Mouse (Mus musculus): ENCODE measurements around the gene Glul. TPM values are rescaled to one million over a fixed set of nuclear protein-coding genes. Genes with fewer than 3 reads are reported as not detected.

The Glul gene
- polyA plus RNA-seq, 1 experiment = 474 TPM

DNA sequence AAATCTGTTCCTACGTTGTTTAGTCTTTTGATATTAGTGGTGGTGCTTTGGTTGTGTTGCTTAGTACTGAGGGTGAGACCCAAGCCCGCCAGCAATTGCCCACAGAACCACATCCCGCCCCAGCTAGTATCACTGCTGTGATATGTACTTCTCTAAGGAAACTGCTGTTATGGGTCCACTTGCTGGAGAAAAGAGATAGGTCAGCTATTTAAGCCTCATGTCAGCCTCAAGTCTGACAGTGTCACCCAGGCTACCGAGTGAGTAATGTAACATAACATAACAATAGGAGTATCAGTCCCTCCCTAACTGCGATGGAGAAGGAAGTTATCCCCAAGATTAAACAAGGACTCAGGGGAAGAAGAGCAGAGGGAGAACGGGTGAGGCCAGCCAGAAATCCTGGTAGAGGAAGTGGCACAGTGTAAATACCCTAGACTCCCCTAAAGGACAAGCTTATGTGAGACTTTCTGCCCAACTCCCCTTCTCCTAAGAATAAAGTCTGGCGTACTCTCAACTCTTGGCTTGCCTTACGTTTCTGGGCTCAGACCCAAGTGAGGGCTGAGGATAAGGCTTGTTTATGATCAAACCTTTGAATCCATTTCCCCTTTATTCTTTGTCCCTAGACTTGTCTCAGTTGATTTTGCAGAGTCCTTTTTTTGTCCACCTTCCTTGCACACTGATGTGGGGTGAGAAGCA, 5.4 kb upstream of the Glul start:
- no peak overlapping the region for H3K4me3 ChIP-seq (ENCODE audit: insufficient read depth, low read depth, low read length)
- H3K27ac ChIP-seq (ENCODE audit: insufficient read depth, low read depth, low read length) = no peak overlapping the region
- TF ChIP-seq POLR2A (IDR thresholded peaks at IDR 0.05; ENCODE audit: insufficient read depth, low read depth, low read length) (no peak), CTCF (IDR thresholded peaks at IDR 0.05; ENCODE audit: insufficient read depth, low read depth, low read length) (no peak)
- 67% methylated on average over 8 of the region's 8 CpGs for WGBS
- peaks cover 7% of the 10 kb centered on the region; the same call in 1 of the 2 replicates for H3K4me1 ChIP-seq (ENCODE audit: control insufficient read depth, insufficient read depth, low read length)

DNA sequence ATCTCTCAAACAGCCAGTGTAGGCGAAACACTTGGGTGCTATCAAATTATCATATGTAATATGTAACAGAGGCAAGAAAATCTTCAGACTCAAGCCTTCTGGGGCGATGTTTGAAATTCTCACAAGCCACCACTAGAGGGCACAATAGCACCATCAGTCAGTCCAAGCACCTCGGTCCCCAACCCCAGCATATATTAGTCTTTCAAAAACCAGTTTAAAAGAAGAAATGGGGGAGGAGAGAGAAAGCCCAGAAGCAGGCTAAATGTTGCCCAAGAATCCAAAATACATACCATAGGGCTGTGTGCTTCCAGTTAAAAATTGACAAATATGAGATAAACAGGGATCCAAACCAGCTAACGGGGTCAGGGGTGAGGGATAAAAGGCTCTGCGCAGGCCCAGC, 4.8 kb upstream of the Glul start:
- H3K4me3 ChIP-seq (ENCODE audit: insufficient read depth, low read depth, low read length) = no peak overlapping the region
- 37% methylated on average over 5 of the region's 5 CpGs for WGBS
- peaks cover 7% of the 10 kb centered on the region; the same call in 1 of the 2 replicates for H3K4me1 ChIP-seq (ENCODE audit: control insufficient read depth, insufficient read depth, low read length)
- no peak for TF ChIP-seq POLR2A (IDR thresholded peaks at IDR 0.05; ENCODE audit: insufficient read depth, low read depth, low read length)
- no peak for TF ChIP-seq CTCF (IDR thresholded peaks at IDR 0.05; ENCODE audit: insufficient read depth, low read depth, low read length)
- H3K27ac ChIP-seq (ENCODE audit: insufficient read depth, low read depth, low read length) = no peak overlapping the region

DNA sequence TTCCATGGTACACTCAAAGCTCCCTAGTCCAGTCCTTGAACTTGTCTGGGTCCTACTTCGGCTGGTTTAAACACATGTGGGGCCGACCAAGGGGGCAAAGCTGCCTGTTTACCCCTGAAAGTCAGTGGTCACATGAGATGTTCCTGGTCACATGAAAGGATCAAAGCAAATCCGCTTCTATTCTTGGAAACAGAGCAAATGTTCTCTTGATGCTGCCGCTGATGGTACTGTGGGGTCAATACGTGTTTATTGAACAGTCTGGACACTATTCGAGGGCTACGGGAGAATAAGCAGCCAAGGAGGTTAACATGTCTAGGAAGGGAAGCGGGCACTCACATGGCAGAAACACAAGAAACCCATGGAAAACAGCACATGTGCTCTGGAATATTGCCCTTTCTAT, 2.5 kb upstream of the Glul start:
- WGBS = 93% methylated on average over 8 of the region's 8 CpGs
- TF ChIP-seq CTCF (IDR thresholded peaks at IDR 0.05; ENCODE audit: insufficient read depth, low read depth, low read length) (no peak), POLR2A (IDR thresholded peaks at IDR 0.05; ENCODE audit: insufficient read depth, low read depth, low read length) (no peak)
- H3K27ac ChIP-seq (ENCODE audit: insufficient read depth, low read depth, low read length) = no peak overlapping the region
- H3K4me1 ChIP-seq (ENCODE audit: control insufficient read depth, insufficient read depth, low read length) = peaks cover 10% of the 10 kb centered on the region; the same call in 1 of the 2 replicates
- H3K4me3 ChIP-seq (ENCODE audit: insufficient read depth, low read depth, low read length) = no peak overlapping the region

DNA sequence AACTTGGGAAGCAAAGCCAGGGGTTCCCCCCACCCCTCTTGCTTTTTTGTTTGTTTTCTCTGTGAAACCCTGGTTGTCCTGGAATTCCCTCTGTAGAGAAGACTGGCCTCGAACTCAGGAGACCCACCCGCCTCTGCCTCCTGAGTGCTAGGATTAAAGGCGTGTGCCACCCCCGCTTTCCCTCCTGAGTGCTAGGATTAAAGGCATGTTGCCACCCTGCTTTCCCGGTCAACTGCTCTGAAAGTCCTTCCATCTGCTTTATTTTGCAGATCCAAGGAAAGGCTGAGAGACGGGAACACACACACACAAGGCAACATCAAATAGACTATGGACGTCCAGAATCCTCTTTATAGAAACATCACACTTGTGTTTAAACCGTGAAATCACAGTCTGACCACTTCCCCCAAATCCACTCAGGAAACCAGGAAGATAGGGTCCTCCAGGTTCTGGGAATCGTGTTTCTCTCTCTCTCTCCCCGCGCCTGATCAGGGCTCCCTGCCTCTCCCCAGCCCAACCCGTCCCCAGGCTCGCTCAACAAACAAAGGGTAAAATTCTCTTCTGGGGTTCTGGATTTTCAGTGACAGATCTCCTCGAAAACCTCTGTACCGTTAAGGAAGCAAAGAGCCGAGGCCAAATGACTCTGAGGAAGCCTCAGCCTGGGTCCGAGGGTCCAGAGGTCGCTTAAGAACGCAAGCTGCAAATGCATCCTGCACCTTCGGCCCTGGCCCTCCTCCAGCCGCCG, 584 bp upstream of the Glul start:
- TF ChIP-seq CTCF (IDR thresholded peaks at IDR 0.05; ENCODE audit: insufficient read depth, low read depth, low read length) = no peak
- 7% methylated on average over 22 of the region's 22 CpGs for whole genome bisulfite sequencing

DNA sequence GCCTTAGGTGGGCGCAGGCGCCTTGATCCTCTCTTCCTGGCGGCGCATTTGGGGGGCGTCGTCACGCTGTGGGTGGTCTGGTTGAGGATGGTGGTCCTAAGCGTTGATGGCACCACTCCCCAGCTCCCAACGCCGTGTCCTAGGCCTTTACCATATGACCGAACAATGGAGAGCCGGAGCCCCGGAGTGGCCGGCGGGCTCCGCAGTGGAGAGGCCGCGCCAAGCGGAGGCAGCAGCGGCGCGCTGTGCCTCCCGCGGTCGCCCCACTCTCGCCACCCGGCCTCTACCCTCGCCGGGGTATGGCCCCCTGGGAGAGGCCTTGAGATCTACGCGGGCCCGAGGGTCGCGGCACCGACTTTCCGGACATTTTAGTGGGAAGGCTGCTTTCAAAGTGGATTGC, 637 bp downstream of the Glul start:
- Histone ChIP-seq H3K4me1 (ENCODE audit: control insufficient read depth, insufficient read depth, low read length) (peaks cover 17% of the 10 kb centered on the region; the same call in 1 of the 2 replicates), H3K27ac (ENCODE audit: insufficient read depth, low read depth, low read length) (peak overlapping the region; percentile 90), H3K4me3 (ENCODE audit: insufficient read depth, low read depth, low read length) (peak overlapping the region; percentile 83)
- under 1% methylated on average over 36 of the region's 36 CpGs for WGBS
- no peak for TF ChIP-seq POLR2A (IDR thresholded peaks at IDR 0.05; ENCODE audit: insufficient read depth, low read depth, low read length)
- TF ChIP-seq CTCF (IDR thresholded peaks at IDR 0.05; ENCODE audit: insufficient read depth, low read depth, low read length) = no peak

More for the DNA sequence above, 584 bp upstream of the Glul start:
- Histone ChIP-seq H3K4me1 (ENCODE audit: control insufficient read depth, insufficient read depth, low read length) (peaks cover 16% of the 10 kb centered on the region; the same call in 1 of the 2 replicates), H3K27ac (ENCODE audit: insufficient read depth, low read depth, low read length) (peak overlapping the region; percentile 94), H3K4me3 (ENCODE audit: insufficient read depth, low read depth, low read length) (peak overlapping the region; percentile 83)

DNA sequence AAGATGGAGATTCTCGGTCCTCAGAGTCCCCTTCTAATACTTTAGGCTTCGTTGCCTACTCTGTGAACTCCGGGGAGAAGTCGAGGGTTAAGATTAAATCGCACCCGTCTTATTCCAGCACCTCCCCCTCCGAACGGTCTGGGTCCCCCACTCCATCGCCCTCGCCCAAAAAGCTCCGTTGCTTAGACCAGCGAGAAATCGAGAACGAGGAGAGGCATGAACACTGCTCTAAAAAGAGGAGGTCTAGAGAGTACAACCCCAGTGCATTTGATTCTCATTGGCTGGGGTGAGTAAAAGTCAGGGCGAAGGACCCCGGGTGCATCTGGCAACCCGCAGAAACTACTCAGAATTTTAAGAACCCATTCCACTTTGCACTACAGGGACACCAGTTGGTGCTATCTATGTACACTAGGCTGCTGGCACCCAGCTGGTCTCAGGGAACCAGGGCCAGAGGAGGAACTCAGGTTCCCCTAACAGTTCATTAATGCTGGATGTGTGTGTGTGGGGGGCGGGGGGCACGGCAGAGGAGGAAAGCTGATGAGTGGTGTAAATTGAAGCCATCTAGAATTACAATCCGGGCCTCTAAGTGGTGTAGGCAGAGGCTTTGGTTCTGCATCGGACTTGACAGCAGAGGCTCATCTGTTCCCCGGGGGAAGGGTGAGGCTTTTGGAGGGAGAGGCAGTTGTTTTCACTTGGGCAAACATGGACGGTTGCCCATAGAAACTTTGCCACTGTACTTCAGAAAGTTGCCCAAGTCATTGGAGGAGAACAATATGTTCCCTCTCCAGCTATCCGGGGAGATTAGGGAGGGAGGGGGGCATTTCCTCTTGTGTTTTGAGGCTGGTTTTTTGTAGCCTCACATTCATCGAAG, 1.4 kb downstream of the Glul start:
- TF ChIP-seq CTCF (IDR thresholded peaks at IDR 0.05; ENCODE audit: insufficient read depth, low read depth, low read length) = no peak
- no peak for TF ChIP-seq POLR2A (IDR thresholded peaks at IDR 0.05; ENCODE audit: insufficient read depth, low read depth, low read length)
- WGBS = 3% methylated on average over 25 of the region's 25 CpGs
- H3K4me1 ChIP-seq (ENCODE audit: control insufficient read depth, insufficient read depth, low read length) = peaks cover 16% of the 10 kb centered on the region; the same call in 1 of the 2 replicates
- peak overlapping the region; percentile 83 for H3K4me3 ChIP-seq (ENCODE audit: insufficient read depth, low read depth, low read length)
- peak overlapping the region; percentile 90 for H3K27ac ChIP-seq (ENCODE audit: insufficient read depth, low read depth, low read length)

DNA sequence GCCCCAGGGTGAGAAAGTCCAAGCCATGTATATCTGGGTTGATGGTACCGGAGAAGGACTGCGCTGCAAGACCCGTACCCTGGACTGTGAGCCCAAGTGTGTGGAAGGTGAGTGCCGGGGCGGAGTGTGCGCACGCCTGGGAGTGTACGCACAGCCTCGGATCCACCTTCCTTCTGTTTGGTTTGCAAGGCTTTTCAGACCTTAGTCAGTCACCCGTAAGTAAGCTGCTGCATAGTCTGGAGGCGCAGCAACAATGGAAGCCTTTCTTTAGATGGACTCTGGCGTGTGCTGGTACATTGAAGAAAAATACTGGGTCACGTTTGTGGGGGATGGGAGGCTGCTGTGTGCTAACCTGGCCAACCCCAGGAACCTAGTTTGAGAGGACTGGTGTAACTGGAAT, 3.3 kb downstream of the Glul start:
- Histone ChIP-seq H3K4me1 (ENCODE audit: control insufficient read depth, insufficient read depth, low read length) (peaks cover 19% of the 10 kb centered on the region), H3K4me3 (ENCODE audit: insufficient read depth, low read depth, low read length) (peak overlapping the region; percentile 38), H3K27ac (ENCODE audit: insufficient read depth, low read depth, low read length) (peak overlapping the region; percentile 54; the same call in 1 of the 2 replicates)
- 48% methylated on average over 13 of the region's 13 CpGs for WGBS
- no peak for TF ChIP-seq CTCF (IDR thresholded peaks at IDR 0.05; ENCODE audit: insufficient read depth, low read depth, low read length)
- no peak for TF ChIP-seq POLR2A (IDR thresholded peaks at IDR 0.05; ENCODE audit: insufficient read depth, low read depth, low read length)

DNA sequence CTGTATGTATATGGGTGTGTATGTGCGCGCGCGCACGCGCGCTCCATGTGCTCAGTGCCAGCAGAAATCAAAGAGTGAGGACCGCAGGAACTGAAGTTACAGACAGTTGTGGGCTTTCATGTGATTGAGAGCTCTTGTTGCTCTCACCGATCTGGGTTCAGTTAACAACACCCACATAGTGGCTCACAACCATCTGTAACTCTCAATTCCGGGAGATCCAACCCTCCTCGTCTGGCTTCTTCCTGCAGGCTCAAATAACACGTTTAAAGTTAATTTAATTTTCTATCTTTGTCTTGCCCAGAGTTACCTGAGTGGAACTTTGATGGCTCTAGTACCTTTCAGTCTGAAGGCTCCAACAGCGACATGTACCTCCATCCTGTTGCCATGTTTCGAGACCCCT, 4.5 kb downstream of the Glul start:
- 73% methylated on average over 14 of the region's 14 CpGs for WGBS
- Histone ChIP-seq H3K4me3 (ENCODE audit: insufficient read depth, low read depth, low read length) (peak overlapping the region; percentile 20), H3K27ac (ENCODE audit: insufficient read depth, low read depth, low read length) (peak overlapping the region; percentile 55; the same call in 1 of the 2 replicates), H3K4me1 (ENCODE audit: control insufficient read depth, insufficient read depth, low read length) (peaks cover 20% of the 10 kb centered on the region)
- TF ChIP-seq CTCF (IDR thresholded peaks at IDR 0.05; ENCODE audit: insufficient read depth, low read depth, low read length) (no peak), POLR2A (IDR thresholded peaks at IDR 0.05; ENCODE audit: insufficient read depth, low read depth, low read length) (no peak)

Data from olfactory bulb, adult 2 months (tissue).